Mouse (Mus musculus) E14TG2a.4 (cell line): ENCODE data around the gene Usp5.

Source experiments
- H3K27me3 ChIP-seq: 2 replicates; pipeline ENCODE4 v1.6.1; 2014; ENCODE audit warnings: low read length, control low read depth; ENCODE audit not compliant: insufficient read depth
- H3K36me3 ChIP-seq: 2 replicates; pipeline ENCODE4 v1.6.1; 2014; ENCODE audit warnings: low read length, control low read depth; ENCODE audit not compliant: insufficient read depth
- H3K4me1 ChIP-seq: replicated peaks from 2 replicates; pipeline ENCODE4 v1.6.1; 2014; ENCODE audit warnings: low read depth, low read length, control low read depth
- H3K4me3 ChIP-seq: replicated peaks from 2 replicates; pipeline ENCODE4 v1.5.1; 2014; ENCODE audit warnings: mild to moderate bottlenecking, low read length
- H3K9me3 ChIP-seq: 2 replicates; pipeline ENCODE4 v1.6.1; 2014; ENCODE audit warnings: low read length, control low read depth
- CTCF ChIP-seq: conservative IDR thresholded peaks from 2 replicates; pipeline ENCODE4 v1.5.1; 2014; ENCODE audit warnings: low read length
- NANOG ChIP-seq: IDR thresholded peaks from 2 replicates; pipeline ENCODE4 v1.6.1; 2014; ENCODE audit warnings: borderline replicate concordance, low read length, mixed read lengths
- POU5F1 ChIP-seq: IDR thresholded peaks from 2 replicates; pipeline ENCODE4 v1.6.1; 2014; ENCODE audit warnings: low read length, borderline replicate concordance

Usp5 gene

GRCm38 (mm10) chr6:124769101-124769765 lies 60.1 kb downstream of the Usp5 start, which contains the start of gene Eno2:
Gene Eno2, minus strand, starts transcription at chr6:124769673.
- Histone ChIP-seq H3K4me1 (peaks cover 59% of the 10 kb centered on the region), H3K36me3 (no peaks in the 10 kb centered on the region), H3K4me3 (peak within 1 kb of the TSS; percentile 79), H3K9me3 (no peaks in the 10 kb centered on the region), H3K27me3 (peaks cover 36% of the 10 kb centered on the region)
- TF ChIP-seq NANOG, result no peak
- no peak for TF ChIP-seq POU5F1
- no peak for TF ChIP-seq CTCF

DNA sequence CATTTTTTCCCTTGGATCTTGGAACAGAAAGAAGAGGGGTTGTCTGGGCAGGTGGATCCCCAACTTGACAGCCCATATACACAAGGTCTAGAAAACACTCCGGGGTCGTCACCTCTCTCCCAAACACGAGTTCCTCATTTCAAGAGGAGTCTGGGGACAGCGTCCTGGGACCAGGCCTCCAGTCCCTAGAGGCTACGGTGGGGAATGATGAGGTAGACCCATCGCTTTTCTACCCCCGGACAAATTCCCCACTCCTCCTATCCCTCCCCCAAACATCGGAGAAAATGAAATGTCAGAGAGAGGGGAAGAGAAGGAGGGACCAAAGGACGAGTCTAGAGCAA lies 60.6 kb downstream of the Usp5 start:
- Histone ChIP-seq H3K4me1 (peaks cover 63% of the 10 kb centered on the region), H3K27me3 (peaks cover 38% of the 10 kb centered on the region), H3K9me3 (no peaks in the 10 kb centered on the region), H3K36me3 (no peaks in the 10 kb centered on the region), H3K4me3 (peak overlapping the region; percentile 79)
- TF ChIP-seq POU5F1 (no peak), CTCF (no peak), NANOG (no peak)

- TF ChIP-seq CTCF (no peak), NANOG (no peak), POU5F1 (no peak)
- H3K4me3 ChIP-seq, result peak overlapping the region; percentile 79
- H3K36me3 ChIP-seq, result no peaks in the 10 kb centered on the region
- peaks cover 64% of the 10 kb centered on the region for H3K4me1 ChIP-seq
- no peaks in the 10 kb centered on the region for H3K9me3 ChIP-seq
- H3K27me3 ChIP-seq, result peaks cover 43% of the 10 kb centered on the region
These were observed 61.2 kb downstream of the Usp5 start for GRCm38 (mm10) chr6:124767920-124768703.

- Histone ChIP-seq H3K9me3 (no peaks in the 10 kb centered on the region), H3K4me1 (peaks cover 68% of the 10 kb centered on the region), H3K36me3 (no peaks in the 10 kb centered on the region), H3K4me3 (peak overlapping the region; percentile 79), H3K27me3 (peaks cover 48% of the 10 kb centered on the region)
- TF ChIP-seq NANOG, result no peak
- TF ChIP-seq CTCF, result no peak
- no peak for TF ChIP-seq POU5F1
These were observed 61.8 kb downstream of the Usp5 start for GRCm38 (mm10) chr6:124767536-124767919.

- TF ChIP-seq CTCF, result no peak
- no peak for TF ChIP-seq NANOG
- TF ChIP-seq POU5F1, result no peak
- Histone ChIP-seq H3K9me3 (no peaks in the 10 kb centered on the region), H3K36me3 (no peaks in the 10 kb centered on the region), H3K4me1 (peaks cover 66% of the 10 kb centered on the region), H3K27me3 (peaks cover 50% of the 10 kb centered on the region), H3K4me3 (0 out of 2 replicates have a peak overlapping the region, but pooled peaks have one; percentile 61)
These were observed 63.3 kb downstream of the Usp5 start for GRCm38 (mm10) chr6:124765951-124766350.
